Mouse (Mus musculus) testis, adult 2 months (tissue): ENCODE data around the gene Rad51. TPM values are rescaled to one million over a fixed set of nuclear protein-coding genes. Genes with fewer than 3 reads are reported as not detected.

Source experiments
- H3K27ac ChIP-seq: fragments of 200-500 bp; 2 replicates; pipeline ENCODE4 v1.5.1; 2012; ENCODE audit warnings: low read depth, low read length; ENCODE audit not compliant: control insufficient read depth, insufficient read depth
- H3K27me3 ChIP-seq: fragments of 200-500 bp; 2 replicates; pipeline ENCODE4 v1.6.1; 2012; ENCODE audit warnings: mild to moderate bottlenecking, low read length, moderate library complexity; ENCODE audit not compliant: control insufficient read depth, insufficient read depth
- H3K36me3 ChIP-seq: fragments of 200-500 bp; 2 replicates; pipeline ENCODE4 v1.6.1; 2012; ENCODE audit warnings: mild to moderate bottlenecking, low read length; ENCODE audit not compliant: control insufficient read depth, insufficient read depth
- H3K4me1 ChIP-seq: fragments of 200-500 bp; 2 replicates; pipeline ENCODE4 v1.6.1; 2012; ENCODE audit warnings: low read length; ENCODE audit not compliant: control insufficient read depth, insufficient read depth
- H3K4me3 ChIP-seq: fragments of 200-500 bp; 2 replicates; pipeline ENCODE4 v1.5.1; 2012; ENCODE audit warnings: low read depth, mild to moderate bottlenecking, low read length, moderate library complexity, mixed read lengths; ENCODE audit not compliant: control insufficient read depth
- CTCF ChIP-seq: fragments of 200-500 bp; IDR thresholded peaks from 2 replicates; pipeline ENCODE4 v1.5.1; 2012; ENCODE audit warnings: low read depth, mild to moderate bottlenecking, inconsistent platforms, low read length, moderate library complexity; ENCODE audit not compliant: control insufficient read depth, insufficient read depth, insufficient replicate concordance
- POLR2A ChIP-seq: fragments of 200-500 bp; IDR thresholded peaks from 2 replicates; pipeline ENCODE4 v1.6.1; 2012; ENCODE audit warnings: low read depth, mild to moderate bottlenecking, inconsistent platforms, low read length, moderate library complexity; ENCODE audit not compliant: control insufficient read depth
- polyA plus RNA-seq: library from polyadenylated mRNA; depleted of rRNA; stranded (reverse); fragments of >200 nt; gene quantifications from 2 replicates; pipeline ENCODE4 v1.2.3, GENCODE M21; 2012; rRNA removed

Rad51 gene
- 12.2 and 15.1 TPM in 2 replicates for polyA plus RNA-seq

- Histone ChIP-seq H3K27ac (peak within 1 kb of the TSS; percentile 96), H3K36me3 (no peaks in the 10 kb centered on the region), H3K4me3 (peak within 1 kb of the TSS; percentile 96), H3K27me3 (no peaks in the 10 kb centered on the region), H3K4me1 (no peaks in the 10 kb centered on the region)
- peak; percentile 56 for TF ChIP-seq POLR2A
- no peak for TF ChIP-seq CTCF
Measured at GRCm38 (mm10) chr2:119112438-119113112, at the start of gene Rad51. Rad51 (plus strand) TSS chr2:119112793.

- Histone ChIP-seq H3K36me3 (peaks cover 3% of the 10 kb centered on the region), H3K27ac (no peak overlapping the region), H3K4me1 (no peaks in the 10 kb centered on the region), H3K27me3 (no peaks in the 10 kb centered on the region), H3K4me3 (no peak overlapping the region)
- TF ChIP-seq CTCF (no peak), POLR2A (no peak)
Measured at GRCm38 (mm10) chr2:119072397-119072796, 40.2 kb upstream of the Rad51 start.

- H3K27me3 ChIP-seq: no peaks in the 10 kb centered on the region
- no peaks in the 10 kb centered on the region for H3K4me1 ChIP-seq
- no peak overlapping the region for H3K27ac ChIP-seq
- TF ChIP-seq CTCF (no peak), POLR2A (no peak)
- no peak overlapping the region for H3K4me3 ChIP-seq
- no peaks in the 10 kb centered on the region for H3K36me3 ChIP-seq
Measured at GRCm38 (mm10) chr2:119086156-119086555, 26.4 kb upstream of the Rad51 start.

- no peaks in the 10 kb centered on the region for H3K27me3 ChIP-seq
- no peak overlapping the region for H3K27ac ChIP-seq
- peaks cover 1% of the 10 kb centered on the region; the same call in 1 of the 2 replicates for H3K36me3 ChIP-seq
- H3K4me3 ChIP-seq: no peak overlapping the region
- H3K4me1 ChIP-seq: no peaks in the 10 kb centered on the region
- no peak for TF ChIP-seq POLR2A
- no peak for TF ChIP-seq CTCF
Measured at GRCm38 (mm10) chr2:119101552-119101951, 11.0 kb upstream of the Rad51 start.

- Histone ChIP-seq H3K27ac (no peak overlapping the region), H3K4me1 (no peaks in the 10 kb centered on the region), H3K4me3 (no peak overlapping the region), H3K36me3 (no peaks in the 10 kb centered on the region), H3K27me3 (no peaks in the 10 kb centered on the region)
- TF ChIP-seq CTCF: no peak
- no peak for TF ChIP-seq POLR2A
Measured at GRCm38 (mm10) chr2:119106583-119106982, 6.0 kb upstream of the Rad51 start.

- H3K27me3 ChIP-seq: no peaks in the 10 kb centered on the region
- H3K4me3 ChIP-seq: no peak overlapping the region
- no peak overlapping the region for H3K27ac ChIP-seq
- no peak for TF ChIP-seq POLR2A
- TF ChIP-seq CTCF: no peak
- H3K36me3 ChIP-seq: no peaks in the 10 kb centered on the region
- no peaks in the 10 kb centered on the region for H3K4me1 ChIP-seq
Measured at GRCm38 (mm10) chr2:119108554-119108953, 4.0 kb upstream of the Rad51 start.

GRCm38 (mm10) chr2:119111060-119111459, 1.5 kb upstream of the Rad51 start:
- H3K36me3 ChIP-seq: no peaks in the 10 kb centered on the region
- no peaks in the 10 kb centered on the region for H3K27me3 ChIP-seq
- H3K27ac ChIP-seq: no peak overlapping the region
- no peak for TF ChIP-seq CTCF
- TF ChIP-seq POLR2A: no peak
- H3K4me3 ChIP-seq: no peak overlapping the region
- H3K4me1 ChIP-seq: no peaks in the 10 kb centered on the region
